Mouse (Mus musculus) stomach, postnatal 0 days (tissue): ENCODE measurements around the gene Ibsp.

ENCODE experiments used
- CTCF ChIP-seq: IDR thresholded peaks from 2 replicates; pipeline ENCODE4 v1.5.1; 2016; ENCODE audit warnings: antibody characterized with exemption, low read depth, mild to moderate bottlenecking, moderate library complexity
- EP300 ChIP-seq: optimal IDR thresholded peaks from 2 replicates; pipeline ENCODE3; 2016; ENCODE audit warnings: antibody characterized with exemption

DNA sequence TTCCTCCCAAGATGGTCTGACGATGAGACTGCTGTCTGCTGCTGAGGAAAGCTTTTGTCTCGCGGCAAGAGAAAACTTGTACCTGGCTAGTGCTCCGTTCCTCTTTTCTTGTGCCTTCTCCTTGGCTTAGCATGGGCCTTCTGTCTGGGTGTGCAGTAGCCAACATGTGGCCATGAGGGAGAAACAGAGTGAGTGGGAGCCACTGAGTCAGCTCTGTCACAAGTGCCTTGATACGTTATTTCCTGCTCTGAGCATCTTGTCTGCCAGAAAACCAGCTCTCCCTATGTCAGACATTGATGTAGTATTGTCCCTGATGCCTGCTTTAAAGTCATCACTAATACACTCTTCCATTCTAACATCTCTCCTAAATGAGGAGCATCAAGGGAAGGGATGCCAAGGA is 40.0 kb downstream of the Ibsp start:
- TF ChIP-seq CTCF, result no peak
- no peak for TF ChIP-seq EP300
